Mouse (Mus musculus): ENCODE data around the gene Coa3.

Gene Coa3

GRCm38 (mm10) chr11:101251031-101251430 is 27.9 kb downstream of the Coa3 start:
- DNase-seq, result peak; percentile 42 to 70

- DNase-seq, result peak; percentile 83 to 88
Observed at GRCm38 (mm10) chr11:101248258-101248994, 30.5 kb downstream of the Coa3 start.

GRCm38 (mm10) chr11:101247521-101248030 is 31.3 kb downstream of the Coa3 start:
- peak; percentile 68 to 73 for DNase-seq

- DNase-seq, result no peak
Observed at GRCm38 (mm10) chr11:101246702-101247012, 32.3 kb downstream of the Coa3 start.

- DNase-seq, result peak; percentile 67 to 81
Observed at GRCm38 (mm10) chr11:101245855-101246701, 32.8 kb downstream of the Coa3 start, which contains the start of gene Ramp2. Ramp2 (plus strand) TSS chr11:101246028.

- DNase-seq, result peak; percentile 51 to 62
Observed at GRCm38 (mm10) chr11:101245071-101245470, 33.8 kb downstream of the Coa3 start.

- no peak for DNase-seq
Observed at GRCm38 (mm10) chr11:101238071-101238647, 40.8 kb downstream of the Coa3 start.

GRCm38 (mm10) chr11:101236782-101237181 is 42.1 kb downstream of the Coa3 start:
- no peak for DNase-seq

GRCm38 (mm10) chr11:101235429-101235828 is 43.5 kb downstream of the Coa3 start:
- DNase-seq, result no peak

- DNase-seq, result no peak
Observed at GRCm38 (mm10) chr11:101234124-101234523, 44.8 kb downstream of the Coa3 start.

- DNase-seq, result no peak
Observed at GRCm38 (mm10) chr11:101233240-101233639, 45.7 kb downstream of the Coa3 start.

GRCm38 (mm10) chr11:101232010-101232839 is 46.7 kb downstream of the Coa3 start:
- DNase-seq, result peak; percentile 43 to 53

GRCm38 (mm10) chr11:101230991-101231871 is 47.7 kb downstream of the Coa3 start:
- DNase-seq, result peak; percentile 75 to 86

- peak in 1 of 2 experiments; percentile 42 for DNase-seq
Observed at GRCm38 (mm10) chr11:101230526-101230925, 48.4 kb downstream of the Coa3 start.

- peak; percentile 42 to 47 for DNase-seq
Observed at GRCm38 (mm10) chr11:101230061-101230511, 48.8 kb downstream of the Coa3 start.

GRCm38 (mm10) chr11:101229361-101229900 is 49.5 kb downstream of the Coa3 start:
- peak; percentile 21 to 49 for DNase-seq
